Mouse (Mus musculus): ENCODE data around the gene Zfp423. TPM values are rescaled to one million over a fixed set of nuclear protein-coding genes. Genes with fewer than 3 reads are reported as not detected.

Zfp423 gene
- total and polyA plus RNA-seq, 2 experiments from 2014 or later: 1.9 to 7.9 TPM

- H3K4me3 ChIP-seq (ENCODE audit: low read depth, low read length): no peak overlapping the region
- 31% methylated on average over 11 of the region's 11 CpGs for WGBS
- peak overlapping the region; percentile 2; the same call in 1 of the 2 replicates for H3K4me2 ChIP-seq (ENCODE audit: low read depth, low read length)
- H3K9me3 ChIP-seq (replicated peaks; ENCODE audit: control insufficient read depth, low read length): no peaks in the 10 kb centered on the region
- H3K9ac ChIP-seq (replicated peaks; ENCODE audit: low read depth, low read length): no peak overlapping the region
- H3K36me3 ChIP-seq (replicated peaks; ENCODE audit: control insufficient read depth, insufficient read depth, low read length): no peaks in the 10 kb centered on the region
- ATAC-seq (ENCODE audit: insufficient read depth, low read depth): peak; percentile 66
- H3K27ac ChIP-seq (ENCODE audit: low read depth): no peak overlapping the region
- H3K27me3 ChIP-seq (ENCODE audit: control insufficient read depth, insufficient read depth, low read length): no peaks in the 10 kb centered on the region
- no peak for TF ChIP-seq CTCF (IDR thresholded peaks at IDR 0.05; ENCODE audit: low read depth)
- no peak for TF ChIP-seq EP300 (IDR thresholded peaks at IDR 0.05; ENCODE audit: low read depth)
- DNase-seq (ENCODE audit: low spot score): peak; percentile 25
- no peaks in the 10 kb centered on the region for H3K4me1 ChIP-seq (ENCODE audit: control insufficient read depth, insufficient read depth)
These were observed 155.0 kb downstream of the Zfp423 start for GRCm38 (mm10) chr8:87804327-87804900.

DNA sequence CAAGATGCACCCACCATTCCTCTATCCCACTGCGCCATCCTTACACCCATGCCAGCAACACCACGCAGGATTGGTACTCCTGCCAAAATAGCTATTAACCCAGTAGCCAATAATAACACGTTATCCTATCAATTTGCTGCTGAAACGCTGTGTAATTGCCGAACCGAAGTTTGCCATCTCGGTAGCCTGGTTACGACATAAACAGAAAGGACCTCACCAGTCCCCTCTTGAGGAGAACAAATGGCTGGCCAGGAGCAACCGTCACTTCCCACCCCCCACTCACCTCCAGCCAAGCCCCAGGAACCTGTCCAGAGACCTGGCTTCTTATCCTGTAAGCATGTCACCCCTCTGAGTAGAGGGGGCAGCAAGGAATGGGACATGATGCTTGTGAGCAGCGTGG is 156.0 kb downstream of the Zfp423 start:
- no peak overlapping the region for H3K4me3 ChIP-seq (ENCODE audit: low read depth, low read length)
- H3K4me2 ChIP-seq (ENCODE audit: low read depth, low read length): no peak overlapping the region
- TF ChIP-seq CTCF (IDR thresholded peaks at IDR 0.05; ENCODE audit: low read depth): no peak
- TF ChIP-seq EP300 (IDR thresholded peaks at IDR 0.05; ENCODE audit: low read depth): no peak
- DNase-seq (ENCODE audit: low spot score): no peak
- no peaks in the 10 kb centered on the region for H3K27me3 ChIP-seq (ENCODE audit: control insufficient read depth, insufficient read depth, low read length)
- no peaks in the 10 kb centered on the region for H3K9me3 ChIP-seq (replicated peaks; ENCODE audit: control insufficient read depth, low read length)
- H3K36me3 ChIP-seq (replicated peaks; ENCODE audit: control insufficient read depth, insufficient read depth, low read length): no peaks in the 10 kb centered on the region
- H3K9ac ChIP-seq (replicated peaks; ENCODE audit: low read depth, low read length): no peak overlapping the region
- no peaks in the 10 kb centered on the region for H3K4me1 ChIP-seq (ENCODE audit: control insufficient read depth, insufficient read depth)
- no peak overlapping the region for H3K27ac ChIP-seq (ENCODE audit: low read depth)
- WGBS: 44% methylated on average over 10 of the region's 10 CpGs
- ATAC-seq (ENCODE audit: insufficient read depth, low read depth): no peak

DNA sequence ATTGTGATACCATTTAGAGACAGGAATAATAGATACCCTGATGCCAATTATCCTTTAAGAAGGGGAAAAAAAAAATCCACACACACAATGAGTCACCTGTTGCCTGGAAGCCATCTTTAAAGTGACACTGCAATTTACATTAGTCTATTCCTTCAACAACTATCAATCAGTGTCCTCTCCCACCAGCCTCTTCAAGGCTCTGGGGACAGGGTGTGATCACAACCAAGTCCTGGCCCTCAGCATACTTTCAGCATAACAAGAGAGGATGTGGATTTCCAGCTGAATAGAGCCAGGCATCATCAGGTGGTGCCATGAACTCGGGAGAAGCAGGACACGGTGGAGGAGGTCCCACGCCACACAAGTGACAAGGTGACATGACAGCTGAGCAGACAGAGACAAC is 156.8 kb downstream of the Zfp423 start:
- Histone ChIP-seq H3K4me3 (ENCODE audit: low read depth, low read length) (no peak overlapping the region), H3K4me1 (ENCODE audit: control insufficient read depth, insufficient read depth) (no peaks in the 10 kb centered on the region), H3K4me2 (ENCODE audit: low read depth, low read length) (no peak overlapping the region), H3K9ac (replicated peaks; ENCODE audit: low read depth, low read length) (no peak overlapping the region), H3K36me3 (replicated peaks; ENCODE audit: control insufficient read depth, insufficient read depth, low read length) (no peaks in the 10 kb centered on the region), H3K9me3 (replicated peaks; ENCODE audit: control insufficient read depth, low read length) (no peaks in the 10 kb centered on the region), H3K27me3 (ENCODE audit: control insufficient read depth, insufficient read depth, low read length) (no peaks in the 10 kb centered on the region), H3K27ac (ENCODE audit: low read depth) (no peak overlapping the region)
- ATAC-seq (ENCODE audit: insufficient read depth, low read depth): no peak
- WGBS: 45% methylated on average over 3 of the region's 3 CpGs
- TF ChIP-seq CTCF (IDR thresholded peaks at IDR 0.05; ENCODE audit: low read depth): no peak
- no peak for TF ChIP-seq EP300 (IDR thresholded peaks at IDR 0.05; ENCODE audit: low read depth)
- DNase-seq (ENCODE audit: low spot score): no peak

GRCm38 (mm10) chr8:87800121-87800520 is 159.3 kb downstream of the Zfp423 start:
- WGBS: 67% methylated on average over 11 of the region's 11 CpGs
- TF ChIP-seq CTCF (IDR thresholded peaks at IDR 0.05; ENCODE audit: low read depth) (no peak), EP300 (IDR thresholded peaks at IDR 0.05; ENCODE audit: low read depth) (no peak)
- Histone ChIP-seq H3K36me3 (replicated peaks; ENCODE audit: control insufficient read depth, insufficient read depth, low read length) (no peaks in the 10 kb centered on the region), H3K27ac (ENCODE audit: low read depth) (no peak overlapping the region), H3K9ac (replicated peaks; ENCODE audit: low read depth, low read length) (no peak overlapping the region), H3K9me3 (replicated peaks; ENCODE audit: control insufficient read depth, low read length) (no peaks in the 10 kb centered on the region), H3K4me2 (ENCODE audit: low read depth, low read length) (no peak overlapping the region), H3K27me3 (ENCODE audit: control insufficient read depth, insufficient read depth, low read length) (no peaks in the 10 kb centered on the region), H3K4me1 (ENCODE audit: control insufficient read depth, insufficient read depth) (no peaks in the 10 kb centered on the region), H3K4me3 (ENCODE audit: low read depth, low read length) (no peak overlapping the region)
- DNase-seq (ENCODE audit: low spot score) (no peak), ATAC-seq (ENCODE audit: insufficient read depth, low read depth) (no peak)

DNA sequence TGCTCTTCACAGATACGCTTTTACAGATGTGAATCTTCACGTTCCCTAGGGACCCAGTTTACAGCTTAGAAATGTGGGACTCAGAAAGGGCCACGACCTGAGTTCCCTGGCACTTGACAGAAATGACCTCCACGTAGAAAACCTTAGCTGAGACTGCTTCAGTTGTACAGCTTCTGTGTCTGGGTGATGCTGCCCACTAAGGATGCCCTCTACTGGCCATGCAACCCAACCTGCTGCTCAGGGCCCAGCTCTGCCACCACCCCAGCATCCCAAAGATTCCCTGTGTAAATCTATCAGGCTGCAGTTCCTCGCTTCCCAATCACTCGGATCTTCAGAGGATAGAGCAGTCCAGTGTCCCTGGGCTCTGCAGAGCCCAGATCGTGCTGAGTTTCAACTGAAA is 163.2 kb downstream of the Zfp423 start:
- no peak overlapping the region for H3K4me2 ChIP-seq (ENCODE audit: low read depth, low read length)
- no peaks in the 10 kb centered on the region for H3K27me3 ChIP-seq (ENCODE audit: control insufficient read depth, insufficient read depth, low read length)
- DNase-seq (ENCODE audit: low spot score): no peak
- H3K9ac ChIP-seq (replicated peaks; ENCODE audit: low read depth, low read length): no peak overlapping the region
- TF ChIP-seq CTCF (IDR thresholded peaks at IDR 0.05; ENCODE audit: low read depth): peak; percentile 33
- no peak for TF ChIP-seq EP300 (IDR thresholded peaks at IDR 0.05; ENCODE audit: low read depth)
- no peaks in the 10 kb centered on the region for H3K9me3 ChIP-seq (replicated peaks; ENCODE audit: control insufficient read depth, low read length)
- H3K4me3 ChIP-seq (ENCODE audit: low read depth, low read length): no peak overlapping the region
- no peaks in the 10 kb centered on the region for H3K36me3 ChIP-seq (replicated peaks; ENCODE audit: control insufficient read depth, insufficient read depth, low read length)
- 64% methylated on average over 7 of the region's 7 CpGs for WGBS
- ATAC-seq (ENCODE audit: insufficient read depth, low read depth): no peak
- H3K4me1 ChIP-seq (ENCODE audit: control insufficient read depth, insufficient read depth): no peaks in the 10 kb centered on the region
- H3K27ac ChIP-seq (ENCODE audit: low read depth): no peak overlapping the region

- Histone ChIP-seq H3K9me3 (replicated peaks; ENCODE audit: control insufficient read depth, low read length) (no peaks in the 10 kb centered on the region), H3K9ac (replicated peaks; ENCODE audit: low read depth, low read length) (no peak overlapping the region), H3K36me3 (replicated peaks; ENCODE audit: control insufficient read depth, insufficient read depth, low read length) (no peaks in the 10 kb centered on the region), H3K27me3 (ENCODE audit: control insufficient read depth, insufficient read depth, low read length) (no peaks in the 10 kb centered on the region), H3K27ac (ENCODE audit: low read depth) (no peak overlapping the region), H3K4me2 (ENCODE audit: low read depth, low read length) (no peak overlapping the region), H3K4me3 (ENCODE audit: low read depth, low read length) (no peak overlapping the region), H3K4me1 (ENCODE audit: control insufficient read depth, insufficient read depth) (no peaks in the 10 kb centered on the region)
- TF ChIP-seq EP300 (IDR thresholded peaks at IDR 0.05; ENCODE audit: low read depth): no peak
- no peak for TF ChIP-seq CTCF (IDR thresholded peaks at IDR 0.05; ENCODE audit: low read depth)
- WGBS: 80% methylated on average over 10 of the region's 10 CpGs
- no peak for DNase-seq (ENCODE audit: low spot score)
- ATAC-seq (ENCODE audit: insufficient read depth, low read depth): no peak
These were observed 164.8 kb downstream of the Zfp423 start for GRCm38 (mm10) chr8:87794639-87795038.

Data from heart, postnatal 0 days (tissue).